Mouse (Mus musculus): ENCODE measurements around the gene Il2rb. TPM values are rescaled to one million over a fixed set of nuclear protein-coding genes. Genes with fewer than 3 reads are reported as not detected.

Il2rb gene
- polyA plus RNA-seq, 2 experiments: 0.15 to 0.39 TPM

GRCm38 (mm10) chr15:78531901-78532469 is 36.9 kb upstream of the Il2rb start:
- Histone ChIP-seq H3K4me3 (replicated peaks; ENCODE audit: low read length) (peak overlapping the region; percentile 33), H3K9ac (ENCODE audit: low read depth, low read length, severe bottlenecking) (peak overlapping the region; percentile 50), H3K27me3 (ENCODE audit: control insufficient read depth, insufficient read depth, low read length) (no peaks in the 10 kb centered on the region), H3K4me1 (ENCODE audit: control insufficient read depth, insufficient read depth, low read length) (peaks cover 25% of the 10 kb centered on the region), H3K4me2 (replicated peaks; ENCODE audit: low read depth, low read length, severe bottlenecking) (peak overlapping the region; percentile 51), H3K36me3 (ENCODE audit: control insufficient read depth, insufficient read depth, low read length) (no peaks in the 10 kb centered on the region), H3K9me3 (ENCODE audit: control insufficient read depth, low read length) (no peaks in the 10 kb centered on the region), H3K27ac (replicated peaks; ENCODE audit: low read depth, low read length) (peak overlapping the region; percentile 46)
- WGBS: under 1% methylated on average over 25 of the region's 25 CpGs
- TF ChIP-seq POLR2A (IDR thresholded peaks at IDR 0.05; ENCODE audit: borderline replicate concordance, extremely low read depth, insufficient read depth, insufficient read length): no peak
- DNase-seq (ENCODE audit: low spot score): peak; percentile 100
- ATAC-seq (ENCODE audit: low FRiP score, low read depth): peak; percentile 88

- no peak for TF ChIP-seq POLR2A (IDR thresholded peaks at IDR 0.05; ENCODE audit: borderline replicate concordance, extremely low read depth, insufficient read depth, insufficient read length)
- peaks cover 25% of the 10 kb centered on the region for H3K4me1 ChIP-seq (ENCODE audit: control insufficient read depth, insufficient read depth, low read length)
- H3K27me3 ChIP-seq (ENCODE audit: control insufficient read depth, insufficient read depth, low read length): no peaks in the 10 kb centered on the region
- H3K27ac ChIP-seq (replicated peaks; ENCODE audit: low read depth, low read length): peak overlapping the region; percentile 46
- no peaks in the 10 kb centered on the region for H3K9me3 ChIP-seq (ENCODE audit: control insufficient read depth, low read length)
- H3K9ac ChIP-seq (ENCODE audit: low read depth, low read length, severe bottlenecking): peak overlapping the region; percentile 50; the same call in 1 of the 2 replicates
- ATAC-seq (ENCODE audit: low FRiP score, low read depth): no peak
- H3K36me3 ChIP-seq (ENCODE audit: control insufficient read depth, insufficient read depth, low read length): no peaks in the 10 kb centered on the region
- H3K4me2 ChIP-seq (replicated peaks; ENCODE audit: low read depth, low read length, severe bottlenecking): peak overlapping the region; percentile 51
- H3K4me3 ChIP-seq (replicated peaks; ENCODE audit: low read length): peak overlapping the region; percentile 33; the same call in 1 of the 2 replicates
- DNase-seq (ENCODE audit: low spot score): no peak
- 69% methylated on average over 4 of the region's 4 CpGs for WGBS
These were observed 36.3 kb upstream of the Il2rb start for GRCm38 (mm10) chr15:78531451-78531720.

GRCm38 (mm10) chr15:78530671-78531450 is 35.8 kb upstream of the Il2rb start, which contains the start of gene C1qtnf6:
Gene C1qtnf6, minus strand, starts transcription at chr15:78531416.
- no peaks in the 10 kb centered on the region for H3K27me3 ChIP-seq (ENCODE audit: control insufficient read depth, insufficient read depth, low read length)
- H3K36me3 ChIP-seq (ENCODE audit: control insufficient read depth, insufficient read depth, low read length): no peaks in the 10 kb centered on the region; the same call in 1 of the 2 replicates
- TF ChIP-seq POLR2A (IDR thresholded peaks at IDR 0.05; ENCODE audit: borderline replicate concordance, extremely low read depth, insufficient read depth, insufficient read length): no peak
- H3K27ac ChIP-seq (replicated peaks; ENCODE audit: low read depth, low read length): peak within 1 kb of the TSS; percentile 46
- peak within 1 kb of the TSS; percentile 50 for H3K9ac ChIP-seq (ENCODE audit: low read depth, low read length, severe bottlenecking)
- WGBS: 75% methylated on average over 17 of the region's 17 CpGs
- ATAC-seq (ENCODE audit: low FRiP score, low read depth): no peak
- DNase-seq (ENCODE audit: low spot score): no peak
- no peaks in the 10 kb centered on the region for H3K9me3 ChIP-seq (ENCODE audit: control insufficient read depth, low read length)
- peak within 1 kb of the TSS; percentile 51 for H3K4me2 ChIP-seq (replicated peaks; ENCODE audit: low read depth, low read length, severe bottlenecking)
- H3K4me1 ChIP-seq (ENCODE audit: control insufficient read depth, insufficient read depth, low read length): peaks cover 25% of the 10 kb centered on the region
- peak within 1 kb of the TSS; percentile 33 for H3K4me3 ChIP-seq (replicated peaks; ENCODE audit: low read length)

- no peaks in the 10 kb centered on the region for H3K9me3 ChIP-seq (ENCODE audit: control insufficient read depth, low read length)
- H3K4me1 ChIP-seq (ENCODE audit: control insufficient read depth, insufficient read depth, low read length): peaks cover 25% of the 10 kb centered on the region
- H3K36me3 ChIP-seq (ENCODE audit: control insufficient read depth, insufficient read depth, low read length): peaks cover 5% of the 10 kb centered on the region; the same call in 1 of the 2 replicates
- no peak overlapping the region; the same call in 1 of the 2 replicates for H3K27ac ChIP-seq (replicated peaks; ENCODE audit: low read depth, low read length)
- peak overlapping the region; percentile 46; the same call in 1 of the 2 replicates for H3K4me3 ChIP-seq (replicated peaks; ENCODE audit: low read length)
- no peaks in the 10 kb centered on the region for H3K27me3 ChIP-seq (ENCODE audit: control insufficient read depth, insufficient read depth, low read length)
- 0 out of 2 replicates have a peak overlapping the region, but pooled peaks have one; percentile 69 for H3K9ac ChIP-seq (ENCODE audit: low read depth, low read length, severe bottlenecking)
- DNase-seq (ENCODE audit: low spot score) (no peak), ATAC-seq (ENCODE audit: low FRiP score, low read depth) (no peak)
- peak overlapping the region; percentile 80 for H3K4me2 ChIP-seq (replicated peaks; ENCODE audit: low read depth, low read length, severe bottlenecking)
- TF ChIP-seq POLR2A (IDR thresholded peaks at IDR 0.05; ENCODE audit: borderline replicate concordance, extremely low read depth, insufficient read depth, insufficient read length): no peak
- 76% methylated on average over 3 of the region's 3 CpGs for WGBS
These were observed 35.1 kb upstream of the Il2rb start for GRCm38 (mm10) chr15:78530141-78530540.

- peak; percentile 50; the same call in 1 of the 2 replicates for TF ChIP-seq POLR2A (IDR thresholded peaks at IDR 0.05; ENCODE audit: borderline replicate concordance, extremely low read depth, insufficient read depth, insufficient read length)
- Histone ChIP-seq H3K27ac (replicated peaks; ENCODE audit: low read depth, low read length) (peak overlapping the region; percentile 74), H3K27me3 (ENCODE audit: control insufficient read depth, insufficient read depth, low read length) (no peaks in the 10 kb centered on the region), H3K4me3 (replicated peaks; ENCODE audit: low read length) (peak overlapping the region; percentile 46), H3K4me2 (replicated peaks; ENCODE audit: low read depth, low read length, severe bottlenecking) (peak overlapping the region; percentile 80), H3K4me1 (ENCODE audit: control insufficient read depth, insufficient read depth, low read length) (peaks cover 25% of the 10 kb centered on the region), H3K9me3 (ENCODE audit: control insufficient read depth, low read length) (no peaks in the 10 kb centered on the region), H3K36me3 (ENCODE audit: control insufficient read depth, insufficient read depth, low read length) (peaks cover 8% of the 10 kb centered on the region), H3K9ac (ENCODE audit: low read depth, low read length, severe bottlenecking) (peak overlapping the region; percentile 69)
- under 1% methylated on average over 15 of the region's 15 CpGs for WGBS
- peak; percentile 83 for ATAC-seq (ENCODE audit: low FRiP score, low read depth)
- peak; percentile 82 for DNase-seq (ENCODE audit: low spot score)
These were observed 34.4 kb upstream of the Il2rb start for GRCm38 (mm10) chr15:78529428-78529990.

All from limb, embryonic 14.5 days (tissue).